Mouse (Mus musculus): ENCODE measurements around the gene Flot1. TPM values are rescaled to one million over a fixed set of nuclear protein-coding genes. Genes with fewer than 3 reads are reported as not detected.
"Not testable (repeated sequence)": the region's sequence is repeated elsewhere in the genome, so short reads cannot be mapped to it uniquely, and the experiment has no call there.

Gene Flot1
- polyA plus RNA-seq, 1 experiment from 2014 or later: 44.2 TPM

DNA sequence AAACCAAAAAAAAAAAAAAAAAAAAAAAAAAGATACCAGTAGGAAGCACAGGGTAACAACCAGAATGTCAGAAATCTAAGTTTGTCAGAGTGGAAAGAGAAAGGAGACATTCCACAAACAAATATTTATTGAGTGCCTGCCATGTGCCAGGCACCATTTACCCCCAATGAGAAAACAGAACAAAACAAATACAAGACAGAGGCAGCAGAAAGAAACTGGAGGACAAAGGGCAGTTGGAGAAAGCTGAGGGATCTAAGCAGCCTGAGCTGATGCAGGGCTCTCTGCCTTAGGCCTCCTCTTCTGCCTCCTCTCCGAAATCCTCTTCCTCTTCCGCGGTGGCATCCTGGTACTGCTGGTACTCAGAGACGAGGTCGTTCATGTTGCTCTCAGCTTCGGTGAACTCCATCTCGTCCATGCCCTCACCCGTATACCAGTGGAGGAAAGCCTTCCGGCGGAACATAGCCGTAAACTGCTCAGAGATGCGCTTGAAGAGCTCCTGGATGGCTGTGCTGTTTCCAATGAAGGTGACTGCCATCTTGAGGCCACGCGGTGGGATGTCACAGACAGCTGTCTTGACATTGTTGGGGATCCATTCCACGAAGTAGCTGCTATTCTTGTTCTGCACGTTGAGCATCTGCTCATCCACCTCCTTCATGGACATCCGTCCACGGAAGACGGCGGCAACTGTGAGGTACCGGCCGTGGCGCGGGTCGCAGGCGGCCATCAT, 11.8 kb downstream of the Flot1 start:
- Histone ChIP-seq H3K27ac (ENCODE audit: low read length) (0 out of 2 replicates have a peak overlapping the region, but pooled peaks have one; percentile 11), H3K4me2 (replicated peaks; ENCODE audit: low read depth, low read length) (peak overlapping the region; percentile 98), H3K27me3 (ENCODE audit: control insufficient read depth, insufficient read depth, low read length) (no peaks in the 10 kb centered on the region), H3K9me3 (ENCODE audit: control insufficient read depth, low read depth, low read length) (no peaks in the 10 kb centered on the region), H3K4me3 (ENCODE audit: low read depth, low read length) (peak overlapping the region; percentile 77), H3K36me3 (ENCODE audit: control insufficient read depth, insufficient read depth, low read length) (peaks cover 48% of the 10 kb centered on the region), H3K9ac (replicated peaks; ENCODE audit: low read depth, low read length) (no peak overlapping the region; the same call in 1 of the 2 replicates), H3K4me1 (ENCODE audit: control insufficient read depth, insufficient read depth, low read length) (peaks cover 27% of the 10 kb centered on the region)
- no peak for ATAC-seq (ENCODE audit: insufficient number of reproducible peaks, insufficient read depth, low FRiP score, low read depth)
- WGBS: 74% methylated on average over 26 of the region's 26 CpGs

DNA sequence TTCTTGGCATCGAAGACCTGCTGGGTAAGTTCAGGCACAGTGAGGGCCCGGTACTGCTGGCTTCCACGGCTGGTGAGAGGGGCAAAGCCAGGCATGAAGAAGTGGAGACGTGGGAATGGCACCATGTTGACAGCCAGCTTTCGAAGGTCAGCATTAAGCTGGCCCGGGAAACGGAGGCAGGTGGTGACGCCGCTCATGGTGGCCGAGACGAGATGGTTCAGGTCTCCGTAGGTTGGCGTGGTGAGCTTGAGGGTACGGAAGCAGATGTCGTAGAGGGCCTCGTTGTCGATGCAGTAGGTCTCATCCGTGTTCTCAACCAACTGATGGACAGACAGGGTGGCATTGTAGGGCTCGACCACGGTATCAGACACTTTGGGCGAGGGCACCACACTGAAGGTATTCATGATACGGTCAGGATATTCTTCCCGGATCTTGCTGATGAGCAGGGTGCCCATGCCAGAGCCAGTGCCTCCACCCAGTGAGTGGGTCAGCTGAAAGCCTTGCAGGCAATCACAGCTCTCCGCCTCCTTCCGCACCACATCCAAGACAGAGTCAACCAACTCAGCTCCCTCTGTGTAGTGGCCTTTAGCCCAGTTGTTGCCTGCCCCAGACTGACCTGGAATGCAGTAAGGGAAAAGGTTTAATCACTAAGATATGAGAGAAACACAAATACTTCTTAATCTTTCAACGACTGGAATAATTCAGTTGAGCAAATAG, 12.6 kb downstream of the Flot1 start:
- H3K9ac ChIP-seq (replicated peaks; ENCODE audit: low read depth, low read length): no peak overlapping the region
- H3K4me2 ChIP-seq (replicated peaks; ENCODE audit: low read depth, low read length): peak overlapping the region; percentile 98
- no peaks in the 10 kb centered on the region for H3K9me3 ChIP-seq (ENCODE audit: control insufficient read depth, low read depth, low read length)
- H3K4me1 ChIP-seq (ENCODE audit: control insufficient read depth, insufficient read depth, low read length): peaks cover 25% of the 10 kb centered on the region
- WGBS: 71% methylated on average over 26 of the region's 26 CpGs
- peaks cover 48% of the 10 kb centered on the region for H3K36me3 ChIP-seq (ENCODE audit: control insufficient read depth, insufficient read depth, low read length)
- H3K27me3 ChIP-seq (ENCODE audit: control insufficient read depth, insufficient read depth, low read length): no peaks in the 10 kb centered on the region
- no peak for ATAC-seq (ENCODE audit: insufficient number of reproducible peaks, insufficient read depth, low FRiP score, low read depth)
- H3K4me3 ChIP-seq (ENCODE audit: low read depth, low read length): peak overlapping the region; percentile 77
- H3K27ac ChIP-seq (ENCODE audit: low read length): peak overlapping the region; percentile 11; the same call in 1 of the 2 replicates

DNA sequence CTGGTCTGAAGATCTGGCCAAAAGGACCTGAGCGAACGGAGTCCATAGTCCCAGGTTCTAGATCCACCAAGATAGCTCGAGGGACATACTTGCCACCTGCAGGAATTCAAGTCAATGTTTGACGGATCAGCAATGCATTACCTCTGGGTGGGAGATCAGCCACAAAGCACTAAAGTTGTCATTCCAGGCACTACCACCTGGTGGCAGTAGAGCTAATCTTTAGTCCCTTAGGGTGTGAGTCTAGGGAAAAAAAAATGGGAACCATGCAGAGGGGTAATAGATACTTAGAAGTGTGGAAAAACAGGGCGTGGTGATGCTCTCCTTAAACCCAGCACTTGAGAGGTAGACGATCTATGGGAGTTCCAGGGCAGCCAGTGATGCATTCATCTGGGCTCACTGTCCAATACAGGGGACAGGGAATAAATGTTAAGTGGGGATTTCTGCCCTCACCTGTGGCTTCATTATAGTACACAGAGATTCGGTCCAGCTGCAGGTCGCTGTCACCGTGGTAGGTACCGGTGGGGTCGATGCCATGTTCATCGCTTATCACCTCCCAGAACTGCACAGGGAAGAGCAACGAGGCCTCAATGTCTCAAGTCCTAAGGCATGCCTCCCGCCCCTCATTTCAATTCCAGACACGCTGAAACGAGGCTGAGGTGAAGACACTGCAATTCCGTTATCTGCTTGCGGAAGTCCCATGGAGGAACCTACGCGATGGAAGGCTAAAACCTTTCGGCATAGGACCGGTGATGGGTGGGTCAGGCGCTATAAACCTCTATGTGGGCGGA, 13.3 kb downstream of the Flot1 start:
- H3K4me3 ChIP-seq (ENCODE audit: low read depth, low read length): peak overlapping the region; percentile 77
- ATAC-seq (ENCODE audit: insufficient number of reproducible peaks, insufficient read depth, low FRiP score, low read depth): no peak
- no peaks in the 10 kb centered on the region for H3K27me3 ChIP-seq (ENCODE audit: control insufficient read depth, insufficient read depth, low read length)
- H3K36me3 ChIP-seq (ENCODE audit: control insufficient read depth, insufficient read depth, low read length): peaks cover 43% of the 10 kb centered on the region
- WGBS: 4% methylated on average over 24 of the region's 24 CpGs
- H3K9me3 ChIP-seq (ENCODE audit: control insufficient read depth, low read depth, low read length): no peaks in the 10 kb centered on the region
- peaks cover 25% of the 10 kb centered on the region for H3K4me1 ChIP-seq (ENCODE audit: control insufficient read depth, insufficient read depth, low read length)
- peak overlapping the region; percentile 98 for H3K27ac ChIP-seq (ENCODE audit: low read length)
- peak overlapping the region; percentile 98 for H3K4me2 ChIP-seq (replicated peaks; ENCODE audit: low read depth, low read length)
- peak overlapping the region; percentile 92 for H3K9ac ChIP-seq (replicated peaks; ENCODE audit: low read depth, low read length)

GRCm38 (mm10) chr17:35836991-35837422, 14.0 kb downstream of the Flot1 start:
- no peaks in the 10 kb centered on the region for H3K9me3 ChIP-seq (ENCODE audit: control insufficient read depth, low read depth, low read length)
- ATAC-seq (ENCODE audit: insufficient number of reproducible peaks, insufficient read depth, low FRiP score, low read depth): peak; percentile 42
- peak overlapping the region; percentile 77 for H3K4me3 ChIP-seq (ENCODE audit: low read depth, low read length)
- H3K36me3 ChIP-seq (ENCODE audit: control insufficient read depth, insufficient read depth, low read length): peaks cover 43% of the 10 kb centered on the region
- no peaks in the 10 kb centered on the region for H3K27me3 ChIP-seq (ENCODE audit: control insufficient read depth, insufficient read depth, low read length)
- H3K9ac ChIP-seq (replicated peaks; ENCODE audit: low read depth, low read length): peak overlapping the region; percentile 92
- under 1% methylated on average over 21 of the region's 25 CpGs for WGBS
- H3K27ac ChIP-seq (ENCODE audit: low read length): peak overlapping the region; percentile 98
- peaks cover 25% of the 10 kb centered on the region for H3K4me1 ChIP-seq (ENCODE audit: control insufficient read depth, insufficient read depth, low read length)
- H3K4me2 ChIP-seq (replicated peaks; ENCODE audit: low read depth, low read length): peak overlapping the region; percentile 98

DNA sequence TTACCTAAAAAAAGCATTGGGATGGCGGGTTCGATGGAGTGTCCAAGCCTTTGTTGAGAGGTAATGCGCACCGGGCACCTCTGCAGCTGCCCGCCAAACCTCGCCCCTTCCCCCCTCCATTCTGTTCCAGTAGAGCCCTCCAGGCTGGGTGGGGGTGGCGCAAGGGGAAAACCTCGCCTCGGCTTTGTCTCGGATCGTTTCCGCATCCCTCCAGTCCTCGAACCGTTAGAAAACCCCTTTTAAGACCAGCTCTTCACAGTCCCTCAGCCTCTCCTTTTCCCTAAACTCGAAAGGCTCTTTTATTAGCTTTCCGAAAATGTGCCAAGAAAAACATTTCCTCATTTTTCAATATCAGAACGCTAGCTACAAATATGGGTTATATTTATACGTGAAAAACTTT, 14.5 kb downstream of the Flot1 start:
- H3K4me1 ChIP-seq (ENCODE audit: control insufficient read depth, insufficient read depth, low read length): peaks cover 25% of the 10 kb centered on the region
- ATAC-seq (ENCODE audit: insufficient number of reproducible peaks, insufficient read depth, low FRiP score, low read depth): no peak

DNA sequence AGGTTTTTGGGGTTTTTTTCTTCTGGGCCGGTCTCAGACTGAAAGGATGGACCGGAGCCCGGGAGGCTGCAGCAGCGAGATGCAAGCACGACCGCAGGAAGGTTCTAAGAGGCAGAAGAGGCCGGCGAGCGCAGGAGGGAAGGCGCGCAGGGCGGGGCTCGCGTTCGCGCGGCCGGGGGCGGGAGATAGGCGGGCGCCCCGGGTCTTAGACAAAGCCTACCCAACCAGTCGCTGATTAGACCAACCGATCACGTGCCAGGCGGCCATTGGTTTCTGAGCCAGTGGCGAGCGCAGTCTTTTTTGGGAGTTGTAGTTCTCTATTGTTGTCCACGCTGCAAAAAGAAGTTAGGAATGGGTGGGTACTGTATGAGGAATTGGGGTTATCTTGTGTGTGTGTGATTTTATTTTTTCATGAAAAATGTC, 15.1 kb downstream of the Flot1 start, which contains the start of gene Tubb5:
Gene Tubb5 (minus strand): TSS at position 185 of the 423 bp plus-strand sequence.
- H3K4me3 ChIP-seq (ENCODE audit: low read depth, low read length): peak within 1 kb of the TSS; percentile 77
- peak within 1 kb of the TSS; percentile 98 for H3K4me2 ChIP-seq (replicated peaks; ENCODE audit: low read depth, low read length)
- peak within 1 kb of the TSS; percentile 92 for H3K9ac ChIP-seq (replicated peaks; ENCODE audit: low read depth, low read length)
- H3K9me3 ChIP-seq (ENCODE audit: control insufficient read depth, low read depth, low read length): no peaks in the 10 kb centered on the region
- H3K36me3 ChIP-seq (ENCODE audit: control insufficient read depth, insufficient read depth, low read length): peaks cover 36% of the 10 kb centered on the region
- peak; percentile 78 for ATAC-seq (ENCODE audit: insufficient number of reproducible peaks, insufficient read depth, low FRiP score, low read depth)
- peaks cover 31% of the 10 kb centered on the region for H3K4me1 ChIP-seq (ENCODE audit: control insufficient read depth, insufficient read depth, low read length)
- H3K27me3 ChIP-seq (ENCODE audit: control insufficient read depth, insufficient read depth, low read length): no peaks in the 10 kb centered on the region
- 1% methylated on average over 29 of the region's 29 CpGs for WGBS
- peak within 1 kb of the TSS; percentile 98 for H3K27ac ChIP-seq (ENCODE audit: low read length)

More for the DNA sequence above, 14.5 kb downstream of the Flot1 start:
- under 1% methylated on average over 18 of the region's 18 CpGs for WGBS
- Histone ChIP-seq H3K9ac (replicated peaks; ENCODE audit: low read depth, low read length) (peak overlapping the region; percentile 92), H3K4me3 (ENCODE audit: low read depth, low read length) (peak overlapping the region; percentile 77), H3K9me3 (ENCODE audit: control insufficient read depth, low read depth, low read length) (no peaks in the 10 kb centered on the region), H3K36me3 (ENCODE audit: control insufficient read depth, insufficient read depth, low read length) (peaks cover 43% of the 10 kb centered on the region), H3K27me3 (ENCODE audit: control insufficient read depth, insufficient read depth, low read length) (no peaks in the 10 kb centered on the region), H3K27ac (ENCODE audit: low read length) (peak overlapping the region; percentile 98), H3K4me2 (replicated peaks; ENCODE audit: low read depth, low read length) (peak overlapping the region; percentile 98)

GRCm38 (mm10) chr17:35838570-35838969, 15.5 kb downstream of the Flot1 start:
- Histone ChIP-seq H3K27me3 (ENCODE audit: control insufficient read depth, insufficient read depth, low read length) (no peaks in the 10 kb centered on the region), H3K27ac (ENCODE audit: low read length) (peak overlapping the region; percentile 98), H3K9me3 (ENCODE audit: control insufficient read depth, low read depth, low read length) (no peaks in the 10 kb centered on the region), H3K36me3 (ENCODE audit: control insufficient read depth, insufficient read depth, low read length) (peaks cover 32% of the 10 kb centered on the region), H3K4me3 (ENCODE audit: low read depth, low read length) (peak overlapping the region; percentile 77), H3K9ac (replicated peaks; ENCODE audit: low read depth, low read length) (peak overlapping the region; percentile 45), H3K4me1 (ENCODE audit: control insufficient read depth, insufficient read depth, low read length) (peaks cover 31% of the 10 kb centered on the region), H3K4me2 (replicated peaks; ENCODE audit: low read depth, low read length) (peak overlapping the region; percentile 73)
- ATAC-seq (ENCODE audit: insufficient number of reproducible peaks, insufficient read depth, low FRiP score, low read depth): no peak
- under 1% methylated on average over 5 of the region's 5 CpGs for WGBS

DNA sequence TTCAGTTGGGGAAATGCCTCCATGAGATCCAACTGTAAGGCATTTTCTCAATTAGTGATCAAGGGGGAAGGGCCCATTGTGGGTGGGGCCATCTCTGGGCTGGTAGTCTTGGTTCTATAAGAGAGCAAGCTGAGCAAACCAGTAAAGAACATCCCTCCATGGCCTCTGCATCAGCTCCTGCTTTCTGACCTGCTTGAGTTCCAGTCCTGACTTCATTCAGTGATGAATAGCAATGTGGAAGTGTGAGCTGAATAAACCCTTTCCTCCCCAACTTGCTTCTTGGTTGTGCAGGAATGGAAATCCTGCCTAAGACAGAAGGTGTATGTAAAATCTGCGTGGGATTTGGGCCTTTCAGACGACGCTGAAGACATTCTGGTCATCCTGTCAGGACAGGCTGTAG, 16.0 kb downstream of the Flot1 start:
- 47% methylated on average over 3 of the region's 3 CpGs for WGBS
- Histone ChIP-seq H3K9ac (replicated peaks; ENCODE audit: low read depth, low read length) (0 out of 2 replicates have a peak overlapping the region, but pooled peaks have one; percentile 2), H3K4me3 (ENCODE audit: low read depth, low read length) (peak overlapping the region; percentile 77), H3K27ac (ENCODE audit: low read length) (peak overlapping the region; percentile 98), H3K4me2 (replicated peaks; ENCODE audit: low read depth, low read length) (peak overlapping the region; percentile 73), H3K36me3 (ENCODE audit: control insufficient read depth, insufficient read depth, low read length) (peaks cover 28% of the 10 kb centered on the region), H3K4me1 (ENCODE audit: control insufficient read depth, insufficient read depth, low read length) (peaks cover 28% of the 10 kb centered on the region)
- not testable (repeated sequence) for H3K9me3 ChIP-seq (ENCODE audit: control insufficient read depth, low read depth, low read length); H3K27me3 ChIP-seq (ENCODE audit: control insufficient read depth, insufficient read depth, low read length); ATAC-seq (ENCODE audit: insufficient number of reproducible peaks, insufficient read depth, low FRiP score, low read depth)
